Mouse (Mus musculus): ENCODE results near the gene Gm49776.
"Not testable (repeated sequence)": the region's sequence is repeated elsewhere in the genome, so short reads cannot be mapped to it uniquely, and the experiment has no call there.

The Gm49776 gene

DNA sequence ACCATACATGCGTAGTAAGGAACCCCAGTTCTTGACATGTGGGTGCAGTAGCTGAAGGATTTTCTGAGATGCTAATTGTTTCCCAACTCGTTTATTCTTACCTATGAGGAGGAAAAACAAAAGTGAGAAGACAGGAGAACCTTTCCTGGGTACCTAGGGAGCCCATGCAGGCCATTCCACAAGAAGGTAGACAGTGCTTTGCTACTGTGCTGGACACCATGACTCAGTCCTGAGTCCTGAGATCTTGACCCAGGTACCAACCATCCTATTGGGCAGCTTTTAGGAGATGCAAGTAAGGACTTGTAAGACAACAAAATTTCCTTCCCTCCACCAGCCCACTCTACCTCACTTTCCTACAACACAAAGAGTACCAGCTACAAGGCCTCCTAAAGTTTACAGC, at the start of gene Gm49776:
Gene Gm49776 (minus strand): TSS at position 101 of the 400 bp plus-strand sequence.
- no peak for DNase-seq

DNA sequence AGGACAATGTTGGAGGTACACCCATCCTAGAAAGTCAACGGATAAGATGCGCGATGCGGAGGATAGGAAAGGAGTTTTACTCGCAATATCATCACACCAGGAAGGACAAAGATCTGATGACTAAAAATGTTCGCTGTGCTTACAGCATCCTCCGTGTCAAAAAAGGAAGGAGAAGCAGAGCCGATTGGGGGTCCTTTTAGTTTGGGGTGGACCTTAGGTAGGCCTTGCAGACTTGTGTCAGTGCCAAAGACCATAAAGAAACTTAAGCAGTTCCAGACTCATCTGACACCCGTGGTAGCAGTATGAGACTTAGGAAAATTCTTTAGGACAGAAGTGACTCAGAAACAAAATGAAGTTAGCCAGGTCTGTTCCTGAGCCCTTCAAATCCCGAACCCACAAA, 31.5 kb upstream of the Gm49776 start:
- DNase-seq: not testable (repeated sequence)

DNA sequence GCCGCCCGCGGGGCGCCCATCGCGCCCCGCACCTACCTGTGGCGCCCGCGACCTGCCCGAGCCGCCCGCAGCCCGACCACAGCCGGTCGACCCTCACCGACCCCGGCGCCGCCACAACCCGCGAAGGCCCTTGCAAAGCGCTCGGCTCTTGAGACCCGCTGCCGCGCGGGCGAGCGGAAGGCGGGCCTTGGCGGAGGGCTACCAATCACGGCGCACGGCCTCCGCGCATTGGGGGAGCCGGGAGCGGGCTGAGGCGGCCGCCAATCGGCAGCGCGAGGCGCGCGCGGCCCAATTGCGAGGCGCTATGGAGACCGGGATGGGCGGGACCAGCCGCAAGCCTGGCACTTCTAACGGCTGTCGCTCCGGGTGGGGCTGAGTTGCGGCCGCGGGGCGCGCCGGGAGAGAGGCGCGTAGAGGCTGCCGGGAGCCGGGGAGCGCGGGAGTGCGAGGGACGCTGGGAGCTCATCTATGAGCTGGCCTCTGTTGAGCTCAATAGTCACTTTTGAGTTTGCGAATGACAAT, 31.0 kb upstream of the Gm49776 start, which contains the start of gene Dgcr8:
Gene Dgcr8 (minus strand): TSS at position 180 of the 522 bp plus-strand sequence.
- DNase-seq: peak; percentile 99 to 100

DNA sequence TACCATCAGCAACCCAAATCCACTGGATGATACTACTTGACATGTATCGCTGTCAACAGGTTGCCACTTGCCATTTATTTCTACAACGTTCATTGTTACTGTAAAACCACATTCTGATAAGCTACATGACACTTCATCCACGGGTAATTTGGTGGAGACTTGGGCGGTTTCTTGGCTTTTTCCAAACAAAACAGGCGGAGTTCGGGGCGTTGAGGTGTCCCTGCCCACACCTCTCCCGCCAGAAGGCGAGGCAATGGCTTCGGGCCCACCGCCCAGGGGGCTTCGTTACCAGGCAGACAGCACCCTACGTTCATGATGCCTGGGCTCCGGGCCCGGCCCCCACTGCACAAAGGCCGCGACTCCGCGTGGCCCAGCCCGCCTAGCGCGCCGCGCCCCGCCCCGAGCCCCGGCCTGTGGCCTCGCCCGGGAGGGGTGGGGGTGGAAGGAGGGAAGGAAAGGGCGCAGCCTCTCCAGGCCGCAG, 30.5 kb upstream of the Gm49776 start:
- DNase-seq: peak in 1 of 2 experiments; percentile 88

GRCm38 (mm10) chr16:18288166-18288565, 30.0 kb upstream of the Gm49776 start:
- peak in 1 of 2 experiments; percentile 15 for DNase-seq

DNA sequence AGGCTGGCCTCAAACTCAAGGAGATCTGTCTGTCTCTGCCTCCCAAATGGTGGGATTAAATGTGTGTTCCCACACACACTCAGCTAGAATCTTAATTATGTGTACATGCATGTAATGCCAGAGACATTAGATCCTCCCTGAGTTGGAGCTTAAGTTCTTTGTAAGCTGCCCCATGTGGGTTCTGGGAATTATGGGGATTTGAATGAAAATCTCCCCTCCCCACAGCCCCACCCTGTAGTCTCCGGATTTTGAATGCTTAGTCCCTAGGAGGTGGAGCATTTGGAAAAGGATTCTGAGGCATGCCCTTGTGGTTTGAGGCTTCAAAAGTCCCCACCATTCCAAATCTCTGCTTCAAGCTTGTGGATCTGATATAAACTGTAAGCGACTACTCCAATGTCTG, 17.0 kb upstream of the Gm49776 start:
- DNase-seq: no peak

GRCm38 (mm10) chr16:18268182-18268581, 10.1 kb upstream of the Gm49776 start:
- DNase-seq: no peak

GRCm38 (mm10) chr16:18265024-18265423, 6.9 kb upstream of the Gm49776 start:
- no peak for DNase-seq

- DNase-seq: no peak
These were observed 4.3 kb downstream of the Gm49776 start for GRCm38 (mm10) chr16:18253866-18254265.

DNA sequence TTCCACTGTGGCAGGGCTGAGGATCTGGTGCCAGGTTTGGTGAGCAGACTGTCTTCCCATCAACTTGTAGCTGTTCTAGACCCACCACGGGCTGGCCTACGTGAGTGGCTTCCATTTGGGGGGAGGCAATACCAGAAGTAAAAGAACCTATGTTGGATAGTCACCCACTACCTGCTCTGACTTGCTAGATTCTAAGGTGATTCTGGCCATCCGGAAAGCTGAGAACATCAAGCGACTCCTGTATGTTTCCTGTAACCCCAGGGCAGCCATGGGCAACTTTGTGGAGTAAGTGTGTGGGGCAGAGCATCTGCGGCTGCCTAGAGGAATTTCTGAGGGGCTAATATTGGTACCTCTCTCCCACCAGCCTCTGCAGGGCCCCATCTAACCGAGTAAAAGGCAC, 5.4 kb downstream of the Gm49776 start:
- DNase-seq: no peak

DNA sequence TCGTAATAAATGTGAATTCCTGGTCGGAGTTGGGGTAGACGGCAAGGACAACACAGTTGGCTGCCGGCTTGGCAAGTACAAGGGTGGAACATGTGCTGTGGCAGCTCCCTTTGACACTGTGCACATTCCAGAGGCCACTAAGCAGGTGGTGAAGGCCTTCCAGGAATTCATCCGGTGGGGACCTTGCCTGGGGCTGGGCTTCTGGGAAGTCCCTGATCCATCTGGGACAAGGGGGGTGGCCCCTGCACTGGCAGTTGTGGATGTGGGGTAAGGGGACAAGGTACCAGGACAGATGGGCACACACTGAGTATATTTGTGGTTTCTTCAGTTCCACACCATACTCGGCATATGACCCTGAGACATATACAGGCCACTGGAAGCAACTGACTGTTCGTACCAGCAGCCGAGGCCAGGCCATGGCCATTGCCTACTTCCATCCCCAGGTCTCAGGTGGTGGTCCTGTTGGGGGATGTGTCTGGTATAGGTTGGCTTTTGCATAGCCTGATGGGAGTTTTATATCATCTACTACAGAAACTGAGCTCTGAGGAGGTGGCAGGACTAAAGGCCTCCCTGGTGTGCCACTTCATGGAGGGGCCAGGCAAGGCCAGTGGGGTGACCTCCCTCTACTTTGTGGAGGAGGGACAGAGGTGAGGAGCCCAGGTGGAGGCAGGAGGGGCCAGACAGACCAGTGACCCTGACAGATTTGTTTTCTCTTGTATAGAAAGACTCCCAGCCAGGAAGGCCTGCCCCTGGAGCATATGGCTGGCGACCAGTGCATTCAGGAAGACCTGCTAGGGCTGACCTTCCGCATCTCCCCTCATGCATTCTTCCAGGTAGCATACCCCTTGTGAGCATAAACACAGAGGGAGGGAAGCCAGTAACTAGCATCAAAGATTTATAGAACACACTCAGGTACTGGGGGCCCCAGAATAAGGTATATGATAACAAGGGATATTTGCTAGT, 7.0 kb downstream of the Gm49776 start:
- no peak for DNase-seq

GRCm38 (mm10) chr16:18250231-18250630, 7.9 kb downstream of the Gm49776 start:
- DNase-seq: no peak

- peak; percentile 56 to 61 for DNase-seq
These were observed 8.7 kb downstream of the Gm49776 start for GRCm38 (mm10) chr16:18249364-18249967.

DNA sequence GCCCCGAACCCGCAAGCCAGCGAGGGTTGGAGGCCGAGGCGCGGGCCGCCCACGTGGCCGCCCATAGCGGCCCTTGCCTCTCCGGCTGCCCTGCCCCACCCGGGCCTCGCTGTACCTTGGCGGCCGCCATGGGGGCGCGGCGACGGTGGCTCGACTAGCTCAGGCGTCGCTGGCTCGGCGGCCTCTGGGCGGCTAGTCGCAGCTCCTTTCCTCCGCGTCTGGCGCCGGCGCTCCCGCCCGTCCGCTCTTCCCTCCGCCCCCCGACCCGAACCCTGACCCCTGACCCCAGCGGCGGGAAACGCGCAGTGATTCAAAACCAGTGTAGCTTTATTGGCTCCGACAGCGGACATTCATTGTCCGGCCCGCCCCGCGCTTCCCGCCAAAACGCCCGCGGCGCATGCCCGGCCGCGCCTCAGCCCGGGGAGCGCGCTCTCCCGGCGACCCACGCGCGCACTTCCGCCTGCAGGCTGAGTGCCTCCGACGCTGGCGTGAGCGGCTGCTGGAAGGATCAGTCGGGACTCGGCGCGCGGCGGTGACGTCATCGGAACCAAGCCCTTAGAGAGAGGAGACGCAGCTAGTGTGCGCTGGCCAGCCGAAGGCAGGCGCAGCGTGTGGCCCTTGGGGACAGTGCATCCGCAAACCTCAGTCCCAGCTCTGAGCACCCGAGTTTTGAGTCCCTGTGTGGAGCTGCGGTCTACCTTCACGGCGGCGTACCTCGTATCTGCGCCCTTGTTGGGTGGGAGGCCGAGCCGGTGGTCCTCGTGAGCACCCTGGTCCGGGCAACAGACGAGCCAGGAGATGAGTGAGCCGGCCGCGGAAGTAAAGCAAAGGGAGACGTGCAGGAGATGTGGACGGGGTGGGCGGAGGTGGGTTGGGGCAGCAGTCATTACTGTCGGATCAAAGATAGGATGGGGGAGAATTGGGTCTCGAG, 9.4 kb downstream of the Gm49776 start, which contains the start of the genes Trmt2a and Ranbp1:
Gene Trmt2a (plus strand): TSS at position 247 of the 931 bp plus-strand sequence.
Gene Ranbp1 (minus strand): TSS at position 300 of the 931 bp plus-strand sequence.
- peak; percentile 98 to 100 for DNase-seq

- peak in 1 of 2 experiments; percentile 31 for DNase-seq
These were observed 10.4 kb downstream of the Gm49776 start for GRCm38 (mm10) chr16:18247521-18248399.

DNA sequence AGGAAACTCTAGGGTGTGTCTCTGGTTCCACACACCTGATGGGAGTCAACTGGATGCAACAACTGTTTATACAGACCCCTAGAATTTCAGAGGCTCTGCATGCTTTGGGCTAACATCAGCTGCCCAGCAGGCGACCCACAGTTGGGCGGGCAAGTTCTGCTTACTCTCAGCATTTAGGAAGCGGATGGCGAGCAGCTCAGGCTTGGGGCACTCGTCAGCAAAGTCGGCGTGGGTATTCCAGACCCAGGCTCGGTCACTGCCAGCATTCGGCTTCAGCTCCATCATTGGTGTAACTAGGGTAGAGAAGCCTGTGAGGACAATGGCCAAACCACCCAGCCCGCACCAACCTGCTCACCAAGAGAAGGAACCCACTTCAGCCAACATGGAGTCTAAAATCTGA, 16.5 kb downstream of the Gm49776 start:
- DNase-seq: no peak

- DNase-seq: no peak
These were observed 21.2 kb downstream of the Gm49776 start for GRCm38 (mm10) chr16:18236676-18237501.

- peak; percentile 72 to 78 for DNase-seq
These were observed 22.6 kb downstream of the Gm49776 start for GRCm38 (mm10) chr16:18235389-18236065.

- DNase-seq: peak; percentile 82 to 88
These were observed 23.3 kb downstream of the Gm49776 start, which contains the start of gene Zdhhc8 for GRCm38 (mm10) chr16:18234671-18235388. Gene Zdhhc8 (minus strand): TSS chr16:18235136.
